Mouse (Mus musculus): ENCODE data around the gene Flot2.
A peak's percentile ranks its signal among the peaks of the same experiment; 100 is the strongest.
"Not testable (repeated sequence)": the region's sequence is repeated elsewhere in the genome, so short reads cannot be mapped to it uniquely, and the experiment has no call there.

Flot2 gene

GRCm38 (mm10) chr11:78037831-78038752, at the start of gene Flot2:
Flot2 (plus strand) TSS chr11:78037931.
- no peak for DNase-seq (ENCODE audit: low spot score)

- DNase-seq (ENCODE audit: low spot score) = no peak
Measured at GRCm38 (mm10) chr11:77989071-77989690, 48.5 kb upstream of the Flot2 start.

GRCm38 (mm10) chr11:77995556-77995955, 42.2 kb upstream of the Flot2 start:
- no peak for DNase-seq (ENCODE audit: low spot score)

GRCm38 (mm10) chr11:78006446-78006845, 31.3 kb upstream of the Flot2 start:
- no peak for DNase-seq (ENCODE audit: low spot score)

GRCm38 (mm10) chr11:78019676-78020075, 18.1 kb upstream of the Flot2 start:
- peak; percentile 79 for DNase-seq (ENCODE audit: low spot score)

- DNase-seq (ENCODE audit: low spot score) = no peak
Measured at GRCm38 (mm10) chr11:78023607-78024006, 14.1 kb upstream of the Flot2 start.

- no peak for DNase-seq (ENCODE audit: low spot score)
Measured at GRCm38 (mm10) chr11:78029240-78029639, 8.5 kb upstream of the Flot2 start.

- no peak for DNase-seq (ENCODE audit: low spot score)
Measured at GRCm38 (mm10) chr11:78030600-78030999, 7.1 kb upstream of the Flot2 start.

- no peak for DNase-seq (ENCODE audit: low spot score)
Measured at GRCm38 (mm10) chr11:78031389-78031788, 6.3 kb upstream of the Flot2 start.

- DNase-seq (ENCODE audit: low spot score) = peak; percentile 84
Measured at GRCm38 (mm10) chr11:78031947-78032808, 5.6 kb upstream of the Flot2 start, which contains the start of gene Dhrs13. Dhrs13 (plus strand) TSS chr11:78032280.

- no peak for DNase-seq (ENCODE audit: low spot score)
Measured at GRCm38 (mm10) chr11:78032809-78033195, 4.9 kb upstream of the Flot2 start.

- DNase-seq (ENCODE audit: low spot score) = no peak
Measured at GRCm38 (mm10) chr11:78033931-78034617, 3.7 kb upstream of the Flot2 start.

GRCm38 (mm10) chr11:78036791-78037190, 940 bp upstream of the Flot2 start:
- DNase-seq (ENCODE audit: low spot score) = no peak

GRCm38 (mm10) chr11:78040878-78041277, 3.1 kb downstream of the Flot2 start:
- DNase-seq (ENCODE audit: low spot score) = no peak

GRCm38 (mm10) chr11:78042290-78042870, 4.6 kb downstream of the Flot2 start:
- DNase-seq (ENCODE audit: low spot score) = not testable (repeated sequence)

- DNase-seq (ENCODE audit: low spot score) = peak; percentile 52
Measured at GRCm38 (mm10) chr11:78044758-78045251, 7.1 kb downstream of the Flot2 start.

- DNase-seq (ENCODE audit: low spot score) = not testable (repeated sequence)
Measured at GRCm38 (mm10) chr11:78048637-78049036, 10.9 kb downstream of the Flot2 start.

- DNase-seq (ENCODE audit: low spot score) = no peak
Measured at GRCm38 (mm10) chr11:78053078-78053477, 15.3 kb downstream of the Flot2 start.

GRCm38 (mm10) chr11:78056946-78057345, 19.2 kb downstream of the Flot2 start:
- DNase-seq (ENCODE audit: low spot score) = no peak

GRCm38 (mm10) chr11:78059833-78060757, 22.4 kb downstream of the Flot2 start:
- peak; percentile 66 for DNase-seq (ENCODE audit: low spot score)

All from layer of hippocampus, adult 11-12 months (tissue).